In genomic region chr11:73015391-73016102, GRCm38 (mm10) we compare ENCODE assay signal across 8 mouse cellular contexts. TPM values are rescaled to one million over a fixed set of nuclear protein-coding genes. Genes with fewer than 3 reads are reported as not detected.
DNase-seq lines count a peak whose midpoint lies in the region; ATAC-seq and TF ChIP-seq lines count a peak whose summit lies in the region.
"Had no signal": no experiment of that assay in that cellular context is flagged by ENCODE, and none has a peak within 500 bp of the region (broad histone marks: within the 10 kb centered on the region; RNA-seq: fewer than 3 reads in every experiment).

No protein-coding gene starts in this region.

- no peaks in the 10 kb centered on the region for H3K36me3 ChIP-seq in lung, embryonic 15.5 days

- H3K4me1 ChIP-seq in cortical plate, adult 2 months (ENCODE audit: control insufficient read depth, insufficient read depth, low read length) = peaks cover 12% of the 10 kb centered on the region
- H3K4me1 ChIP-seq in lung, embryonic 15.5 days = peaks cover 34% of the 10 kb centered on the region

- H3K27ac ChIP-seq in cortical plate, adult 2 months (ENCODE audit: insufficient read depth, low read length) = peak overlapping the region; percentile 62
- H3K27ac ChIP-seq in lung, embryonic 15.5 days = peak overlapping the region; percentile 41; the same call in 1 of the 2 replicates
- H3K27ac ChIP-seq: liver, embryonic 14.5 days had no signal

- DNase-seq in left cerebral cortex, postnatal 25 days (ENCODE audit: low spot score in 2 of 2) = peak; percentile 38 to 62
- DNase-seq in left cerebral cortex, adult 8-10 months (ENCODE audit: low spot score in 2 of 2) = no peak
- peak; percentile 58 to 78 for DNase-seq in adrenal gland, postnatal 36 days
- no peak for DNase-seq in frontal cortex, postnatal 25 days (ENCODE audit: low spot score in 2 of 2)

- H3K9me3 ChIP-seq in lung, embryonic 15.5 days = no peaks in the 10 kb centered on the region

- H3K27me3 ChIP-seq in lung, embryonic 15.5 days = peaks cover 29% of the 10 kb centered on the region

- ATAC-seq in lung, embryonic 15.5 days (ENCODE audit: borderline replicate concordance, extremely low read depth, low FRiP score, low TSS enrichment) = no peak
- no peak for ATAC-seq in erythroblast, adult 5-6 weeks (replicated peaks; ENCODE audit: low FRiP score, poor library complexity, severe bottlenecking)

- no peak overlapping the region for H3K4me3 ChIP-seq in cortical plate, adult 2 months (ENCODE audit: insufficient read depth, low read length)
- no peak overlapping the region for H3K4me3 ChIP-seq in lung, embryonic 15.5 days

- no peak for TF ChIP-seq CTCF in cortical plate, adult 2 months (IDR thresholded peaks at IDR 0.05; ENCODE audit: extremely low read depth, insufficient read depth, low read length)

- intact Hi-C loops in left cerebral cortex, postnatal 25 days (cut with DNase I) = loop anchor here (5.0 kb wide), 1 partner anchor 448 kb away; no protein-coding TSS in a partner anchor

- H3K4me2 ChIP-seq in lung, embryonic 15.5 days = no peak overlapping the region

- WGBS in lung, embryonic 15.5 days = 53% methylated on average over 5 of the region's 5 CpGs

- TF ChIP-seq POLR2A in cortical plate, adult 2 months (IDR thresholded peaks at IDR 0.05; ENCODE audit: extremely low read depth, insufficient read depth, low read length) = no peak

- no peak overlapping the region for H3K9ac ChIP-seq in lung, embryonic 15.5 days
- H3K9ac ChIP-seq: liver, embryonic 14.5 days had no signal

RNA-seq across cellular contexts. Expression of gene Camkk1, which starts 3.3 kb away (rescaled TPM):
- total RNA-seq in left cerebral cortex, postnatal 25 days (2021) = 10 to 100 TPM; 79.5 to 92.4 TPM
- total RNA-seq in left cerebral cortex, adult 8-10 months (2022) = 100 to 1,000 TPM; 107 to 111 (median 108) TPM
- total RNA-seq in adrenal gland, postnatal 36 days (2021) = 1 to 10 TPM; 2.6 to 5.1 TPM
- 90.0 and 103 TPM in 2 replicates for polyA plus RNA-seq in cortical plate, adult 2 months (2012; rRNA removed)
- 7.7 and 7.8 TPM in 2 replicates for polyA plus RNA-seq in lung, embryonic 15.5 days (2015; fragmentation: Nextera tagmentation; extraction: Ambion mirVana)
- not detected in 2 replicates for total RNA-seq in erythroblast, adult 5-6 weeks (2015; ENCODE audit: low replicate concordance)
- 0.77 TPM in 1 of 2 replicates, not detected in the other for total RNA-seq in erythroblast, adult 5-6 weeks (2017; ENCODE audit: low replicate concordance)

RNA-seq across cellular contexts. Expression of gene P2rx1, which starts 16.6 kb away (rescaled TPM):
- 1 to 10 TPM in 1 of 2 experiments, under 1 TPM in 1; 0.28 to 1.0 TPM for total RNA-seq in left cerebral cortex, postnatal 25 days (2021)
- under 1 TPM; 0.21 to 0.89 (median 0.41) TPM for total RNA-seq in left cerebral cortex, adult 8-10 months (2022)
- total RNA-seq in adrenal gland, postnatal 36 days (2021) = under 1 TPM; 0.33 to 0.70 TPM
- 0.52 and 0.78 TPM in 2 replicates for polyA plus RNA-seq in cortical plate, adult 2 months (2012; rRNA removed)
- polyA plus RNA-seq in lung, embryonic 15.5 days (2015; fragmentation: Nextera tagmentation; extraction: Ambion mirVana) = 1.6 and 2.2 TPM in 2 replicates
- 0.58 and 1.5 TPM in 2 replicates for total RNA-seq in erythroblast, adult 5-6 weeks (2015; ENCODE audit: low replicate concordance)
- 1.5 and 3.2 TPM in 2 replicates for total RNA-seq in erythroblast, adult 5-6 weeks (2017; ENCODE audit: low replicate concordance)

RNA-seq across cellular contexts. Expression of gene Ncbp3, which starts 32.0 kb away (rescaled TPM):
- total RNA-seq in left cerebral cortex, postnatal 25 days (2021) = 1 to 10 TPM; 8.3 to 8.9 TPM
- total RNA-seq in left cerebral cortex, adult 8-10 months (2022) = 1 to 10 TPM; 8.4 to 9.4 (median 9.2) TPM
- 10 to 100 TPM; 11.0 to 12.0 TPM for total RNA-seq in adrenal gland, postnatal 36 days (2021)
- 4.5 and 4.7 TPM in 2 replicates for polyA plus RNA-seq in cortical plate, adult 2 months (2012; rRNA removed)
- 11.0 and 12.5 TPM in 2 replicates for polyA plus RNA-seq in lung, embryonic 15.5 days (2015; fragmentation: Nextera tagmentation; extraction: Ambion mirVana)
- total RNA-seq in erythroblast, adult 5-6 weeks (2015; ENCODE audit: low replicate concordance) = 3.7 and 5.0 TPM in 2 replicates
- 7.3 and 11.2 TPM in 2 replicates for total RNA-seq in erythroblast, adult 5-6 weeks (2017; ENCODE audit: low replicate concordance)

RNA-seq across cellular contexts. Expression of gene Atp2a3, which starts 54.6 kb away (rescaled TPM):
- 1 to 10 TPM; 6.2 TPM for total RNA-seq in left cerebral cortex, postnatal 25 days (2021)
- 1 to 10 TPM; 6.5 to 8.0 (median 7.1) TPM for total RNA-seq in left cerebral cortex, adult 8-10 months (2022)
- 1 to 10 TPM; 7.2 to 8.2 TPM for total RNA-seq in adrenal gland, postnatal 36 days (2021)
- 4.4 and 4.6 TPM in 2 replicates for polyA plus RNA-seq in cortical plate, adult 2 months (2012; rRNA removed)
- polyA plus RNA-seq in lung, embryonic 15.5 days (2015; fragmentation: Nextera tagmentation; extraction: Ambion mirVana) = 13.9 and 16.2 TPM in 2 replicates
- total RNA-seq in erythroblast, adult 5-6 weeks (2015; ENCODE audit: low replicate concordance) = 27.0 and 30.7 TPM in 2 replicates
- 22.7 and 25.3 TPM in 2 replicates for total RNA-seq in erythroblast, adult 5-6 weeks (2017; ENCODE audit: low replicate concordance)

Comparison
In these comparisons a context has a peak if more than half of its experiments do, and no peak if none do; other contexts are left out.
1. DNase-seq: peak in left cerebral cortex, postnatal 25 days (2 of 2) and adrenal gland, postnatal 36 days (2 of 2); none in left cerebral cortex, adult 8-10 months (0 of 2) and frontal cortex, postnatal 25 days (0 of 2).
2. RNA of gene Camkk1, which starts 3.3 kb away (total RNA-seq): 107 to 111 TPM in left cerebral cortex, adult 8-10 months and 79.5 to 92.4 TPM in left cerebral cortex, postnatal 25 days; 2.6 to 5.1 TPM in adrenal gland, postnatal 36 days and 0.77 TPM in erythroblast, adult 5-6 weeks; every median in the first group is over 10 times any median in the second.